Mouse (Mus musculus): ENCODE results near the gene Fbxl13. TPM values are rescaled to one million over a fixed set of nuclear protein-coding genes. Genes with fewer than 3 reads are reported as not detected.

Gene Fbxl13
- total RNA-seq, 2 experiments from 2014 or later, result 3.3 to 7.1 TPM

- ATAC-seq (replicated peaks; ENCODE audit: low FRiP score, low TSS enrichment, poor library complexity, severe bottlenecking), result no peak
Measured at GRCm38 (mm10) chr5:21493294-21493999, 152.0 kb downstream of the Fbxl13 start.

- no peak for ATAC-seq (replicated peaks; ENCODE audit: low FRiP score, low TSS enrichment, poor library complexity, severe bottlenecking)
Measured at GRCm38 (mm10) chr5:21492213-21492612, 153.2 kb downstream of the Fbxl13 start.

GRCm38 (mm10) chr5:21491469-21491868 lies 154.0 kb downstream of the Fbxl13 start:
- no peak for ATAC-seq (replicated peaks; ENCODE audit: low FRiP score, low TSS enrichment, poor library complexity, severe bottlenecking)

GRCm38 (mm10) chr5:21489135-21489534 lies 156.3 kb downstream of the Fbxl13 start:
- ATAC-seq (replicated peaks; ENCODE audit: low FRiP score, low TSS enrichment, poor library complexity, severe bottlenecking), result no peak

DNA sequence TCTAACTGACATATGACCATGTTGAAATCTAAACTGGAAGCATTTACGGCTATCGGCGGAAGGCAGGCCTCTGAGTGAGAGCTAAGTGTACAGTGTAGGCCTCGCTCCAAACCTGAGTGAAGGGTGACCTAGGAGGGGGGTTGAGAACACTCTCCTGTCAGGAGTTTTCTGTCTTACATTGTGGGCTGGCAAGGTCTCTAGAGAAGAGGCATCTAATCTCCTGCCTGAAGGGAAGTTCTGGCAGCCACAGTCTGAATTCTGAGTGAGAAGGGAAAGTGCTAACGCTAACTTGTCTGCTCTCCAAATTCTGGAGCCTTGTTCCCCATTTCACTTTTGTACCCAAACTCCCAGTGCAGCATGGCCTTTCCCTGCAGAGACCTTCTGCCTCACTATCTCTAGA lies 156.9 kb downstream of the Fbxl13 start:
- ATAC-seq (replicated peaks; ENCODE audit: low FRiP score, low TSS enrichment, poor library complexity, severe bottlenecking), result no peak

GRCm38 (mm10) chr5:21487716-21488115 lies 157.7 kb downstream of the Fbxl13 start:
- ATAC-seq (replicated peaks; ENCODE audit: low FRiP score, low TSS enrichment, poor library complexity, severe bottlenecking), result no peak

- ATAC-seq (replicated peaks; ENCODE audit: low FRiP score, low TSS enrichment, poor library complexity, severe bottlenecking), result no peak
Measured at GRCm38 (mm10) chr5:21487306-21487705, 158.1 kb downstream of the Fbxl13 start.

GRCm38 (mm10) chr5:21486798-21487197 lies 158.6 kb downstream of the Fbxl13 start:
- no peak for ATAC-seq (replicated peaks; ENCODE audit: low FRiP score, low TSS enrichment, poor library complexity, severe bottlenecking)

DNA sequence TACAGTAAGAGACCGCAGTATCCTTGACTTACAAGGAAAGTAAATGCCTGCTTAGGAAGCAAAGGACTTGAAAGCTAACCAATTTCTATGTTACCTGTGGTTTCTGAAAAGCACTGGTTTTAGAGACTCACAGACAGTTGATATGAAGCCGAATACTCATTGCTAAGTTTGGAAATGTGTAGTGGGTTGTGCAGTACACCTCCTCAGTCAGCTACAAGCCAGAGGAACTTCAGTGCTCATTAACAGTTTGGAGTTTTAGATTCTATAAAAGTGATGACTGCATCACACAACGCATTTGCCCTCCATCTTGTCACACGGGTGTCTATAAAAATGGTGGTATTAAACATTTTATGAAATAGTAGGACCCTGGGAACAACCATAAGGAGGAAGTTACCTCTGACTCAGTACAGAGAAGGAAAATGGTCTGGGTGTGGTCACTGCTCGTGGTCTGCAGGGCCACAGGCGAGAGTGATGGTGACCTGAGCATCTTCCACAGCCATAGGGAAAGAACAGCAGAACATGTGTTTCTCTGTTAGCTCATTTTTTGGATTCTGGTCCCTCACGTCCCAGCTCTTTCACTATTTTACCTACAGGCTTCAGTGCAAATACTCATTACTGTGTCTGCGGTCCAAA lies 160.1 kb downstream of the Fbxl13 start:
- no peak for ATAC-seq (replicated peaks; ENCODE audit: low FRiP score, low TSS enrichment, poor library complexity, severe bottlenecking)

DNA sequence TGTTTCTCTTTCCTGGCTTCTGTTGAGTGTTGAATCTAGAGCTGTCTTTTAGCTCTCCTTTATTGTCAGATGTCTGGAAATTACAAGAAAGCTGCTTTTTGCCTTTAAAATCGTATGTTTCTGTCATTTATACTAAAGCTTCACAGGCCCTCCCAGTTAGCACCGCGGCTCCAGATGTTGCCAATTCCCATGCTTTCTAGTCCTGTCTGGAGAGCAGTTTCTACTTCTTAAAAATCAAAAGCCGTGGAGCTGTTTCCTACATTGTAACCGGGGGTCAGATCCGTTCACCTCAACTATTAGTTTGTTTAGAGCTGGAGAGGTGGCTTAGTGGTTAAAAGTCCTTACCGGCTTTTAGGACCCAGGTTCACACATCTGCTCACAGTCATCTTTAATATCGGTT lies 162.2 kb downstream of the Fbxl13 start:
- ATAC-seq (replicated peaks; ENCODE audit: low FRiP score, low TSS enrichment, poor library complexity, severe bottlenecking), result no peak

GRCm38 (mm10) chr5:21482446-21483222 lies 162.8 kb downstream of the Fbxl13 start:
- no peak for ATAC-seq (replicated peaks; ENCODE audit: low FRiP score, low TSS enrichment, poor library complexity, severe bottlenecking)

DNA sequence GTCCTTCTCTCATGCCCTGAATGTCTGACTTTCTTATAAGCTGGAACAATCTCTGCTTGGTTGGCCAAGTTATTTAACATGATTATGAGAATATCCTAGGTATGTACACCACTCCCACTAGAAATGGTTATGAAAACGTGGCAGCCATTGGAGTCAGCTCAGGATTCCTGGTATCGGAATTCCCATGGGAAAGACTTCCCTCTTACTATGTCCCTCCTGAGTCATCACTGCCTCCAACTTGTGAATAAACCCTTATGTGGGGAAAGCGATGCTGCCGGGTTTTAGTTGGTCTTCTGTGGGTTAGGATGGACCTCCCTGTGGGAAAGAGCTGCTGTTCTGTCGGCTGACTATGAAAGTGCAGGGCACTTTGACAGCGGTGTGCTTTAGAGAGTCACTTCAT lies 163.9 kb downstream of the Fbxl13 start:
- ATAC-seq (replicated peaks; ENCODE audit: low FRiP score, low TSS enrichment, poor library complexity, severe bottlenecking), result no peak

- no peak for ATAC-seq (replicated peaks; ENCODE audit: low FRiP score, low TSS enrichment, poor library complexity, severe bottlenecking)
Measured at GRCm38 (mm10) chr5:21479746-21480145, 165.7 kb downstream of the Fbxl13 start.

DNA sequence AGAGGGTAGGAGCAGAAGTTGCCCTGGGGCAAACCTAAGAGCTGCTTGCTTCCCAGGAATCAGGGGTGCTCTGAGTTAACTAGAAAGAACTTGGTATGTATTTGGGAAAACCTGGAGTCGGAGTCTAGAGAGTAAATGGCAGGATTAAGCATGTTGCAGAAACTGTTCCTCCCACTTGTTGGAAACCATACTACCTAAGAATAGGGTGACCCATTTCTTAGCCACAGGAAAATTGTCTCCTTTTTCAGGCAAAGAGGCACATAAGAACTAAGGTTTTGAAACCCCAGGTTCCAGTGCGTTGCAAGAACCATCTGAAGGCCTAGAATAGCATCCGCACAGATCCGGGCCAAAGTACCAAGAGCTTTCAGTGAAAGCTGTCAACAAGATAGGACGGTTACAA lies 167.0 kb downstream of the Fbxl13 start:
- ATAC-seq (replicated peaks; ENCODE audit: low FRiP score, low TSS enrichment, poor library complexity, severe bottlenecking), result no peak

- ATAC-seq (replicated peaks; ENCODE audit: low FRiP score, low TSS enrichment, poor library complexity, severe bottlenecking), result no peak
Measured at GRCm38 (mm10) chr5:21468100-21468499, 177.3 kb downstream of the Fbxl13 start.

DNA sequence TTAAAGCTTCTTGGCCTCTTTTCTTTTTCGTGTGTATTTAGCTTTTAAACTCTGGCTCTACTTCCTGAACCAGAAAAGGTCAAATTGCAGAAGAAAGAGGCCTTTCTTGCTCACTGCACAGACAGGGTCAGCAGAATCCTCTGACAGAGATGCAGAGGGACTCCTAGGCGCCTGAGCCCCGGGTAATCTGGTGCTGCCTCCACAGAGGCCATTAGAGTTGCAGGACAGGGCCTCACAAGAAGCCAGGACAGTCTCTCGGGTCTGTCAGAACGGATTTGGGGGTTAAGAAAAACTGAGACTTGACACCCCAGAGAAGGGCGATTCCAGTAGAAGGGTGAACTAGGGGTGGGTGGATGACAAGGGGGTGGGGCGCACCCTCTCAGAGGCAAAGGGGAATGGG lies 178.0 kb downstream of the Fbxl13 start:
- no peak for ATAC-seq (replicated peaks; ENCODE audit: low FRiP score, low TSS enrichment, poor library complexity, severe bottlenecking)

DNA sequence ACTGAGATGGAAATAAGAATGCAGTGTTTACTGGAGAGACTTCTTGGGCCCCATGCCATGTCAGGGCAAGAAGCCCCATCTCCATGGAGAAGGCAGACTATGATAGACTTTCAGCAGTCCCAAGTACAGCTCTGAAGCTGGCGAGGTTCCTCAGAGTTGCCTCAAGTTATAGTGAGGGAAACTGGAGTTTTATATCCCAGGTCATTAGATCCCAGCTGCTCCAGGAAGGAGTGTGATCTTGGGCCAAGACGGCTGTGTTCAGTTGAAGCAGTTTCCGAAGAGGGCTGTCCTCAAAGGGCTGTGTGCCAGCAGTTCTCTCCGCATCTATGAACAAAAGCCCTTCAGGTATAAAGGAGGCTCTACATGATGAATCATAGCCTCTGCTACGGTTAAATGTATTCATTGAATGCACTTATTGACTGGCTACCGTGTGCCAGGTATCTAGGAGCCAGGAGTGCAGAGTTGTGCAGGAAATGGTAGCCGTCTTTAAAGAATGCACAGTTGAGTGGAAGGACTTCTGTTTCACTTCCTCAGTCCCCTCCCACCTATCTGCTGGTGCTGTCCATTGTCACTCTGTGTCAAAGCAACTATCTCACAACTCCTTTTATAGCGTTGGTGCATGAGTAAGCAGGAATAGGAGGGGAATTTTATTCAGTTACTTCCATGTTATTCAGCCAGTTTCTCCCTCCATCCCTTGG lies 204.5 kb downstream of the Fbxl13 start:
- ATAC-seq (replicated peaks; ENCODE audit: low FRiP score, low TSS enrichment, poor library complexity, severe bottlenecking), result no peak

- no peak for ATAC-seq (replicated peaks; ENCODE audit: low FRiP score, low TSS enrichment, poor library complexity, severe bottlenecking)
Measured at GRCm38 (mm10) chr5:21439446-21440110, 205.9 kb downstream of the Fbxl13 start.

DNA sequence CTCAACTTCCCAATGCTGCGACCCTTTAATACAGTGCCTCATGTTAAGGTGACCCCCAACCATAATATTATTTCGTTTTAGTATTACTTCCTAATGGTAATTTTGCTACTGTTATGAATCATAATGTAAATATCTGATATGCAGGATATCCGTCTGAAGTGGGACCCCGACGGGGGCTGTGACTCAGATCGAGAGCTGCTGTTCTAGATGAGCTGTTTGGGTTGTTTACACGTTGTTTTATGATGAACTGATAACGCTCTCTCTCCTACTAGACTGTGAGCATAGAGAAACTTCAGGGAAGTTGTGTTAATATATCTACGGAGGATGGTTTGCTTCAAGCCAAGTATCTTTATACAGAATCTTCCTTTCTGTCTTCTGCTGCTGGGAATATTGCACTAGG lies 207.0 kb downstream of the Fbxl13 start:
- no peak for ATAC-seq (replicated peaks; ENCODE audit: low FRiP score, low TSS enrichment, poor library complexity, severe bottlenecking)

Data from megakaryocyte-erythroid progenitor cell, adult 5-6 weeks (primary cell).